Mouse (Mus musculus): ENCODE measurements around the gene Arhgap35. TPM values are rescaled to one million over a fixed set of nuclear protein-coding genes. Genes with fewer than 3 reads are reported as not detected.

The Arhgap35 gene
- polyA plus RNA-seq, 1 experiment from 2014 or later = 32.6 TPM

DNA sequence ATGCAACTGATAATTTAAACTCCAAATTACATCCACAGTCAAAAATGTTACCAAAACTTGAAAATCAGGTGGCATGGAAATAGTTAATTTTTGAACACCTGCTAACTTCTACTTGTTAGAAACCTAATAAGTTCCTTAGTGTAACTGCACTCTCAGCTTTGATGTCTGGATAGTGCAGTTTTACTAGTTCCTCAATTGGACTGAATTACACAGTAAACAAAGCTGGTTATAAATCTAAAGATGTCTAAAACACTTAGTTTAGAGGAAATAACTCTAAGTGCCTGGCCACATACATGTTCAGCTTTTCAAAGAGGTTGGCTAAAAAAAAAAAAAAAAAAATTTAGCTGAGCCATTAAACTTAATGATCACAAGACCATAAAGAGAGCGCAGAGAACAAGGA is 43.6 kb downstream of the Arhgap35 start:
- ATAC-seq (replicated peaks; ENCODE audit: insufficient number of reproducible peaks, low FRiP score, low TSS enrichment, low read depth) = no peak

DNA sequence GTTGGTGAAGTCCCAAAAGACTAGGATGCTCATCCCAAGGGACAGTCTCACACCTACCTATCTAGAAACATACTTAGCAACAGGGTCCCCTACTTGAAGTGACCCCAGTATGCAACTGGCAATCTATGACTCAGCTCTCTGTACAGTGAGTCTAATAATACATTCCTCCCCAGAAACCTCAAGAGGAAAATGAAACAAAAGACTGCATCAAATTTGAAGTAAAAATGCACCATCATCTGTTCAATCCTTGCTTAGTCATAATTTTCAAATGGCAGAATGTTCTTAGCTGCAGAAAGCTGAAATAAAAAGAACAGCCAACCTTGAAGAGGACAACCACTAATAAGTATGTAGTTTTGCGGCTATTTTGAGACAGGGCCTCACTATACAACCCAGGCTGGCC is 44.1 kb downstream of the Arhgap35 start:
- Histone ChIP-seq H3K36me3 (replicated peaks; ENCODE audit: control insufficient read depth, insufficient read depth, low read depth, low read length) (no peaks in the 10 kb centered on the region), H3K9ac (replicated peaks; ENCODE audit: low read length) (no peak overlapping the region), H3K4me3 (ENCODE audit: low read depth, low read length) (no peak overlapping the region), H3K27ac (replicated peaks; ENCODE audit: low read depth, low read length) (no peak overlapping the region), H3K27me3 (ENCODE audit: control insufficient read depth, insufficient read depth, low read length) (no peaks in the 10 kb centered on the region), H3K4me1 (ENCODE audit: control insufficient read depth, insufficient read depth, low read length) (no peaks in the 10 kb centered on the region), H3K9me3 (replicated peaks; ENCODE audit: control insufficient read depth, low read length) (no peaks in the 10 kb centered on the region), H3K4me2 (ENCODE audit: low read depth, low read length) (no peak overlapping the region)
- WGBS = 100% methylated on average over 1 of the region's 1 CpGs
- DNase-seq (ENCODE audit: low spot score) (no peak), ATAC-seq (replicated peaks; ENCODE audit: insufficient number of reproducible peaks, low FRiP score, low TSS enrichment, low read depth) (no peak)

More for the DNA sequence above, 43.6 kb downstream of the Arhgap35 start:
- Histone ChIP-seq H3K4me1 (ENCODE audit: control insufficient read depth, insufficient read depth, low read length) (0 out of 2 replicates have a peak, but pooled peaks cover under 1% of the 10 kb centered on the region), H3K9ac (replicated peaks; ENCODE audit: low read length) (no peak overlapping the region), H3K4me2 (ENCODE audit: low read depth, low read length) (no peak overlapping the region), H3K27ac (replicated peaks; ENCODE audit: low read depth, low read length) (no peak overlapping the region), H3K4me3 (ENCODE audit: low read depth, low read length) (no peak overlapping the region), H3K27me3 (ENCODE audit: control insufficient read depth, insufficient read depth, low read length) (no peaks in the 10 kb centered on the region), H3K9me3 (replicated peaks; ENCODE audit: control insufficient read depth, low read length) (no peaks in the 10 kb centered on the region), H3K36me3 (replicated peaks; ENCODE audit: control insufficient read depth, insufficient read depth, low read depth, low read length) (no peaks in the 10 kb centered on the region)
- no peak for DNase-seq (ENCODE audit: low spot score)
- 93% methylated on average over 1 of the region's 1 CpGs for WGBS

DNA sequence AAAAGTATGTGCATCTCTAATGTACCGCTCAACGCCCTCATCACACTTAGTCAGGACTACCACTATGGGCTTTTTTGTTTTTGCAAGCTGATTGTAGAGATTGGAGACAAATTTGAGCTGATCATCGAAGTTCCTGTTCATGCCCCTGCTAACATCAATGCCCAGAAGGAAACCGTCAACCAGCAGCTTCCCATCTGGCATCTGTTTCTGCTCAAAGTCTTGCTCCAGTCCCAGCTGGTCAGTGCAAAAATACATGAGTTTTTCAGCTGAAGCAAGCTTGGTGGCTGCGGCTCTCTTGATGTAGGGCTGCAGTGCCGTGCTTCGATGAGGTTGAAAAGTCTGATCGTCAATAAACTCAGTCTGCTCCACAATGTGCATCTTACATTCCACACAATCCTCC is 50.3 kb downstream of the Arhgap35 start:
- Histone ChIP-seq H3K4me3 (ENCODE audit: low read depth, low read length) (no peak overlapping the region), H3K9ac (replicated peaks; ENCODE audit: low read length) (no peak overlapping the region), H3K9me3 (replicated peaks; ENCODE audit: control insufficient read depth, low read length) (no peaks in the 10 kb centered on the region), H3K27ac (replicated peaks; ENCODE audit: low read depth, low read length) (no peak overlapping the region), H3K4me2 (ENCODE audit: low read depth, low read length) (no peak overlapping the region), H3K4me1 (ENCODE audit: control insufficient read depth, insufficient read depth, low read length) (no peaks in the 10 kb centered on the region), H3K36me3 (replicated peaks; ENCODE audit: control insufficient read depth, insufficient read depth, low read depth, low read length) (peaks cover 17% of the 10 kb centered on the region), H3K27me3 (ENCODE audit: control insufficient read depth, insufficient read depth, low read length) (no peaks in the 10 kb centered on the region)
- DNase-seq (ENCODE audit: low spot score) (no peak), ATAC-seq (replicated peaks; ENCODE audit: insufficient number of reproducible peaks, low FRiP score, low TSS enrichment, low read depth) (no peak)
- WGBS = 89% methylated on average over 8 of the region's 8 CpGs

DNA sequence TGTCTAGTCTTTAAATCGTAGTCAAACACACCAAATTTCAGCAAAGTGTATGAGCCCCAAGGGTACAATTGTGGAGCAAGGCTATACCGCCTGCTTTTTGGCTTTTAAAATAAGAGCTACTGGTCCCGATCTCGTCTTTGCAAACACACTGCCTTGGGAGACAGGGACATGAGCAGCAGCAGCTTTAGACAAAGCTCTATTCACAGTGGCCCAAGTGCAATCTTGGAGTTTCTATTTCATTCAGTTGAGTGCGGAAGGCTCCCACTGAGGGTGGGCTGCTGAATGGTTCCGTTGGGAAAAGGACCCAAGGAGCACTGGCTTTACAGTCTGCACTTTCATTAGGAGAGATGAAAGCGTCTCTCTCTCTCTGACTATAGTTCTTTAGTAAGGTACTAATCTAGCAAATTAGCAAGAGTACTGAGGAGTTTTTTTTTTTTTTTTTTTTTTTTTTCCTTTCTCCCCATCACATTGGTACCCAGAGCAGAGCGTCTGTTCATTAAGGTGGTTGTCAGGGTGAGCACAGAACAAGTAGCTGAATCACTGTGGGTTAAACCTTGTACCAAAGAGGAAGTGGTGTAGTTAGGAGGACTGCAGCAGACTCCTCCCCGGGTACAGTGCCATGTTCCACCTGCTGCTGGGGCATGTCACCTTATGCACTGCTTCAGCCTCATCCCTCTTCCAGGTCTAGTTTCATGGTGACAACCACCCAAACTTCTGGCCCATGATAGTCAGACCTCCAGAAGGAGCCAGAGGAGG is 56.8 kb downstream of the Arhgap35 start:
- H3K27me3 ChIP-seq (ENCODE audit: control insufficient read depth, insufficient read depth, low read length) = no peaks in the 10 kb centered on the region
- ATAC-seq (replicated peaks; ENCODE audit: insufficient number of reproducible peaks, low FRiP score, low TSS enrichment, low read depth) = no peak
- no peak overlapping the region for H3K4me3 ChIP-seq (ENCODE audit: low read depth, low read length)
- no peak overlapping the region for H3K4me2 ChIP-seq (ENCODE audit: low read depth, low read length)
- no peaks in the 10 kb centered on the region for H3K9me3 ChIP-seq (replicated peaks; ENCODE audit: control insufficient read depth, low read length)
- no peak overlapping the region for H3K27ac ChIP-seq (replicated peaks; ENCODE audit: low read depth, low read length)
- peaks cover 8% of the 10 kb centered on the region for H3K36me3 ChIP-seq (replicated peaks; ENCODE audit: control insufficient read depth, insufficient read depth, low read depth, low read length)
- DNase-seq (ENCODE audit: low spot score) = peak; percentile 14
- WGBS = 49% methylated on average over 9 of the region's 9 CpGs
- H3K4me1 ChIP-seq (ENCODE audit: control insufficient read depth, insufficient read depth, low read length) = no peaks in the 10 kb centered on the region; the same call in none of the 2 replicates
- H3K9ac ChIP-seq (replicated peaks; ENCODE audit: low read length) = no peak overlapping the region

DNA sequence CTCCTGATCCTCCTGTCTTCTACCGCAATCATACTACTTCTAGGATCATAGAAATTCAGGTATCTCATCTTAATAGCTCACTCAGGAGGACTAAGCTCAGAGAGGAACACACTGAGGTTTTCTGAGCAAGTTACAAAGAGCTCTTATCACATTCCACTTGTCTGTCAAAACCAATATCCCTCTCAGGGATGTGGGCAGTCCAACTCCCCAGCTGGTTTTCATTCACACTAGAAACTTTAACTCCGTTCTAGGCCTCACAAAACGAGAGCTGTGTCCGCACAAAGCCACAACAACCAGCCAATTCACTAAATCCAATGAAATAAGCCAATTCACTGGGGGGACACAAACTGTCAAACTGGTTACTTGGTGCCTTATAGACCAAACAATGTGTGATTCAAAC is 57.5 kb downstream of the Arhgap35 start:
- peak; percentile 73 for DNase-seq (ENCODE audit: low spot score)
- Histone ChIP-seq H3K4me3 (ENCODE audit: low read depth, low read length) (no peak overlapping the region), H3K9ac (replicated peaks; ENCODE audit: low read length) (no peak overlapping the region), H3K4me1 (ENCODE audit: control insufficient read depth, insufficient read depth, low read length) (no peaks in the 10 kb centered on the region; the same call in none of the 2 replicates), H3K27ac (replicated peaks; ENCODE audit: low read depth, low read length) (no peak overlapping the region), H3K27me3 (ENCODE audit: control insufficient read depth, insufficient read depth, low read length) (no peaks in the 10 kb centered on the region), H3K9me3 (replicated peaks; ENCODE audit: control insufficient read depth, low read length) (no peaks in the 10 kb centered on the region), H3K36me3 (replicated peaks; ENCODE audit: control insufficient read depth, insufficient read depth, low read depth, low read length) (peaks cover 8% of the 10 kb centered on the region), H3K4me2 (ENCODE audit: low read depth, low read length) (no peak overlapping the region)
- 30% methylated on average over 4 of the region's 4 CpGs for WGBS
- no peak for ATAC-seq (replicated peaks; ENCODE audit: insufficient number of reproducible peaks, low FRiP score, low TSS enrichment, low read depth)

DNA sequence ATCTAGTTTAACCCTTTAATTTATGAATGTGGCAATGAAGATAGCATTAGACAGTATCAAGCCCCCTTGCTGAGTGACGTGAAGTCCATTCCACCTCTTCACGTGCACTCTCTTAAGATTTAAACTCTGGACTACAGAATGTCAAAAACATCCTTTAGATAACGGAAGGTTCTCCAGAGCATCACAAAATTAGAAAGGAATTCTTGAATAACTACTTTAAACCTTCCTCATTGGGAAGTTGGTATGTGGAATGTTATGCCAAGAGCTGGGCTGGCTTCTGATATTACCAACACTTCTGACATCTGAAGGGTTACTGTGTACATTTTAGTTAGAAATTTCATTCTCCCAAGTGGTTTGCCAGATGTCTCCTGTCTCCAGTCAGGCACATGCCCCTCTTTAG is 60.6 kb downstream of the Arhgap35 start:
- Histone ChIP-seq H3K4me3 (ENCODE audit: low read depth, low read length) (no peak overlapping the region), H3K4me1 (ENCODE audit: control insufficient read depth, insufficient read depth, low read length) (no peaks in the 10 kb centered on the region; the same call in none of the 2 replicates), H3K9me3 (replicated peaks; ENCODE audit: control insufficient read depth, low read length) (no peaks in the 10 kb centered on the region), H3K36me3 (replicated peaks; ENCODE audit: control insufficient read depth, insufficient read depth, low read depth, low read length) (no peaks in the 10 kb centered on the region), H3K4me2 (ENCODE audit: low read depth, low read length) (no peak overlapping the region), H3K27ac (replicated peaks; ENCODE audit: low read depth, low read length) (no peak overlapping the region), H3K27me3 (ENCODE audit: control insufficient read depth, insufficient read depth, low read length) (no peaks in the 10 kb centered on the region), H3K9ac (replicated peaks; ENCODE audit: low read length) (no peak overlapping the region)
- ATAC-seq (replicated peaks; ENCODE audit: insufficient number of reproducible peaks, low FRiP score, low TSS enrichment, low read depth) = no peak
- WGBS = 84% methylated on average over 3 of the region's 3 CpGs
- no peak for DNase-seq (ENCODE audit: low spot score)

DNA sequence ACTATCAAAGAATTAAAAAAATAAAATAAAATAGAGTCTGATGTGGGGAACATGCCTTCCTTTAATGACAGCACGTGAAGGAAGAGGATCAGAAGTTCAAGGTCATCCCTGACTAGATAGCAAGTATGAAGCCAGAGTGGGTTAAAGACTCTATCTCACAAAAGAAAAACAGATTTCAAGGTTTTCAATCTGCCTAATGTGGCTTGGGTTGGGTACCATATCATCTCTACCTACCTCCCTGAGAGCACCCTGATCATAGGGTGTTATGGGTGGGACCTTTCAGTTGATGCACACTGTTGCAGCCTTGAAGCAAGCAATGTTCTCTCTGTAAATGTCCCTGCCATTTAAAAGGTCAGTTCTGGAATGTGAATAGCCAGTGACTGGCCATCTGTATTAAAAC is 63.2 kb downstream of the Arhgap35 start:
- H3K36me3 ChIP-seq (replicated peaks; ENCODE audit: control insufficient read depth, insufficient read depth, low read depth, low read length) = no peaks in the 10 kb centered on the region
- H3K9ac ChIP-seq (replicated peaks; ENCODE audit: low read length) = no peak overlapping the region
- H3K4me3 ChIP-seq (ENCODE audit: low read depth, low read length) = no peak overlapping the region
- no peak overlapping the region for H3K4me2 ChIP-seq (ENCODE audit: low read depth, low read length)
- H3K27ac ChIP-seq (replicated peaks; ENCODE audit: low read depth, low read length) = no peak overlapping the region
- DNase-seq (ENCODE audit: low spot score) = no peak
- no peaks in the 10 kb centered on the region for H3K9me3 ChIP-seq (replicated peaks; ENCODE audit: control insufficient read depth, low read length)
- H3K27me3 ChIP-seq (ENCODE audit: control insufficient read depth, insufficient read depth, low read length) = no peaks in the 10 kb centered on the region
- H3K4me1 ChIP-seq (ENCODE audit: control insufficient read depth, insufficient read depth, low read length) = no peaks in the 10 kb centered on the region
- no peak for ATAC-seq (replicated peaks; ENCODE audit: insufficient number of reproducible peaks, low FRiP score, low TSS enrichment, low read depth)
- WGBS = 100% methylated on average over 1 of the region's 1 CpGs

DNA sequence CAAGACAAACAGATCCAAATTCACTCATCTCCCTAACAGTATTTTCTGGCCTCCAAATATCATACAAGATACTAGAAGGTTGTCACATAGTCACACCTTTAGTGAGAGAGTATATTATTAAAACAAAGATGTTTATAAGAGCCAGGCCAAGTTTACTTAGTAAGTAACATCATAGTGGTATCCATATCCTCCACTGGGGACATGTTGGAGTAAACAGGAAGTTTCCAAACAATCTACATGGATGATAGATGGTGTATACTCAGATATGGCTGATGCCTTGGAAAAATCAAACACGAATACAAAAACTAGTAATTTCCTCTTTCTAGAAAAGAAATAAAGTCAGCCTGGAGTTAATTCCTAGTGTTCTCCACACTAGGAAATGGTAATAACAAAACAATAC is 65.5 kb downstream of the Arhgap35 start:
- DNase-seq (ENCODE audit: low spot score) = no peak
- Histone ChIP-seq H3K9ac (replicated peaks; ENCODE audit: low read length) (no peak overlapping the region), H3K27me3 (ENCODE audit: control insufficient read depth, insufficient read depth, low read length) (no peaks in the 10 kb centered on the region), H3K4me1 (ENCODE audit: control insufficient read depth, insufficient read depth, low read length) (no peaks in the 10 kb centered on the region), H3K9me3 (replicated peaks; ENCODE audit: control insufficient read depth, low read length) (no peaks in the 10 kb centered on the region), H3K4me3 (ENCODE audit: low read depth, low read length) (no peak overlapping the region), H3K36me3 (replicated peaks; ENCODE audit: control insufficient read depth, insufficient read depth, low read depth, low read length) (peaks cover 3% of the 10 kb centered on the region; the same call in 1 of the 2 replicates), H3K4me2 (ENCODE audit: low read depth, low read length) (no peak overlapping the region), H3K27ac (replicated peaks; ENCODE audit: low read depth, low read length) (no peak overlapping the region)
- no peak for ATAC-seq (replicated peaks; ENCODE audit: insufficient number of reproducible peaks, low FRiP score, low TSS enrichment, low read depth)
- 90% methylated on average over 1 of the region's 1 CpGs for WGBS
